Mouse (Mus musculus): ENCODE data around the gene Cdca7l.

Cdca7l gene

DNA sequence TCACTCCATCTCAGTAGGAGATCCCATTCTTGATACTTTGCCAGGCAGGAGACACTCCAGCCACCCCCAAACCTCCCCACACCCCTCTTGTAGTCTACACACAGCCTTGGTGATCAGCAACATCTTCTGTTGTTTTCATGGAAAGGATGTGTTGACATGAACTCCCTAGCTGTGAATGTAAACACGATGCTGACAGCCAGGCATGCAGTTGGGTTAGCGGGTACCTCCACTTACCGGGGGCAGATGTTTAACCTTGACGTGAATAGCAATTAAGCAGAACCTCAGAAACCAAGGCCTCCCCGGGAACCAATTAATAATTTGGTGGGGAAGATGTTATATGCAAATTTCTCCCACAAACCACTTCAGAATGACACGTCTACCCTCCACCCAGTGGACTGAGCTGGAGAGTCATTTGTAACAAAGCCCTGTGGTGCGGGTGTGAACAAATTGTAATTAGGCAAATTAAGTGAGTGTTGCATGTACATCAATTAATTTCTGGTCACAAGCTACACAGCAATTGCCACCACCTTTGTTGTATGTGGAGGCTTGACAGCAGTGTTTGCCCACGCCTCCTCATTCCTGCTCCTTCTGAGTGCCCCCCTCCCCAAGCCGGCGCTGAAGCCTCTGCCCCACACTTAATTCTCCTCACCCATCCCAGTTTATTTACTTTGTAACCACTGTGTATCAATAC, 5.4 kb downstream of the Cdca7l start:
- DNase-seq (ENCODE audit: low spot score): no peak

DNA sequence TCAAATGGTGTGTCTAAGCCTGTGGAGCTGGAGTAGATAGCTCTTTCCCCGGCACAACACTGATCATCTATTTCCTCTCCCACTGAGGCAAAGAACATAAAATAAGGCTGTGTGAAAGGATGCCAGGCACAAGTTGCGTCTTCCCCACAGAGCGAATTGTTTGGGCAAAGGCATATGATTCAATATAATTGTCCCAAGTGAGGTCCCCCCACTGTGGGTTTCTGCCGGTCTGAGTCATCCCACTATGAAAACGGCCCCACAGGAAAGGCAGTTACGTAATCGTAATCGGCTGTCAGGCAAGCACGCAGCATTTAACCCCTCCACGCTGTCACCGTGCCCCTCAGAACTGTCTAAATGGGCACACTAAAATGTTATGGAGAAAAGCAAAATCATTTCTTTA, 6.0 kb downstream of the Cdca7l start:
- DNase-seq (ENCODE audit: low spot score): no peak

DNA sequence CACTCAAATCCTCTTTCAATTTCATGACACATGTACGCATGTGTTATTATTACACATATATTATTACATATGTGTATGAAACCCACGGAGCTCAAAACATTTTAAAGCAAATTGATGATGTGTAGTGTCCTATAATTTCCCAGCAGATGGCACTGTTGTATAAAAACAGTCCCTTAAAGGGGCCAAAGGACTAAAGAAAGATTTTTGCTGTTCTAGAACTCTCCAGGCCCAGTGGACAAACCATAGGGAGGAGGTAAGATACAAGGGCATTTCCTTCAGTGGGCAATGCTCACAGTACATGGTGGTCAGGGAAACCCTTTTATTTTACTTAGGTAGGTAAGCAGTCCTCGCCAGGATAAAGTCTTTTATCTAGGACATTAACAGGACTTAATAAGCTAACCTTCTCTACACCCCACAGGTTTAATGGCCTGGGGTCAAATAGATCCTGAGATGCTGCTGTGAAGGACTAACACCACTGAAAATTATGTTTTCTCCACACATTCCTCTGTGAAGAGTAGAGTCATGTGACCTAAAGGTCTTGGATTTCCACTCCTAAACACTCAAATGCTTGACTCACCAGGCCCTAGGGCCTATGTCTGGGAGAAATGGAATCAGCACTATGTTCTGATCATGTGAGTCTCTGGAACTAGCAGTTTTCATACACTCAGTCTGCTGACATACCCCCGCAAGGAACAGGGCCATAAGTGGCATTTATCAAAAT, 16.2 kb downstream of the Cdca7l start:
- no peak for DNase-seq (ENCODE audit: low spot score)

DNA sequence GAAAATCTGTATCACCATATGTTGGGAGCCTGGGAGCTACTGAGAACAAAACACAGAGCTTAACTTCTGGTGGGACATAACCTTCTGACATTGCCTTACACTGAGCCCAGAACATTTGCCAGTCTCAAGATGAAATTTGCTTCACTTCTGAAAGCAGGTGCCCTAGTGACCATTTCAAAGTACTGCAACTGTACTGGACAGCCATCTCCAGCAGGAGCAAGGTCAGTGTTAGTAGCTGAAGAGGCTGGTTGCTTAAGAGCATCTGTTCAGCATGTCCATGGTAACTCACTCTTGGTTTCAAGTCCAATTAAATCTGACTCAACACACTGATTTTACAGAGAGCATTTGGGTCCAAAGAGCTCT, 16.8 kb downstream of the Cdca7l start:
- DNase-seq (ENCODE audit: low spot score): no peak

DNA sequence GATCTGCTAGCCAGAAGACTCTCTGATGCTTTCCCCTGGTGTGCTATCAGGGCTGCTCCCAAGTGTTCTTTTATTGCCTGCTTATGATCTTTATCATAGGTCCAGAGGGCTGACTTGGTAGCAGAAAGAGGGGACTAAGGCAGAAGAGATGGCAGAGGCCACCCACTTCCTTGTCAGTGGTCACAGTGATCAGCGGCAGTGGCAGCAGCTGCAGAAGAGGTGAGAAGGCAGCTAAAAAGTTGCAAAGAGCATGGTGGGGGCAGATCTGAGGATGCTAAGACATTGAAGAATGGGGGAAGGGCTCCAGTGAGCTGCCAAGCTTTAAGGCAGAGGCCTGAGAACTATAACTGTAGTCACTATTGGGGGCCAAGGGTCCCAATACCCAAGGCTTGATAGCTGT, 17.3 kb downstream of the Cdca7l start:
- no peak for DNase-seq (ENCODE audit: low spot score)

DNA sequence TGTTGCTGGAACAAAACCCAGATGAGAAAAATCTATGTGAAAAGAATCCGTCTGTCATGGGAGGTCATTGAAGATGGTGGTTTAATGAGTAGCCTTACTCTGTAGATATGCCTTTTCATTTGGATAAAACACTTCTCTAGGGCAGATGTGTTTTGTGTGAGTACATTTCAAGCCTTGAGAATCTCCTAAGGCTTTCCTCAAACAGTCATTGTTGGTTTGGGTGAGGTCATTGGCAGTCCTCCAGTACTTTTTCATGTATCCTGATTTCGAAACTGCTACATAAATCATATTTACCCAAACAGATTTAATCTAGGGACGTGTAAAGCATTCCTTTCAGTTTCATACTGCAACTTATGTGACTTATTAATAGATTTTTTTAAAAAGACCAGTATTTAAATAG, 24.3 kb downstream of the Cdca7l start:
- DNase-seq (ENCODE audit: low spot score): no peak

DNA sequence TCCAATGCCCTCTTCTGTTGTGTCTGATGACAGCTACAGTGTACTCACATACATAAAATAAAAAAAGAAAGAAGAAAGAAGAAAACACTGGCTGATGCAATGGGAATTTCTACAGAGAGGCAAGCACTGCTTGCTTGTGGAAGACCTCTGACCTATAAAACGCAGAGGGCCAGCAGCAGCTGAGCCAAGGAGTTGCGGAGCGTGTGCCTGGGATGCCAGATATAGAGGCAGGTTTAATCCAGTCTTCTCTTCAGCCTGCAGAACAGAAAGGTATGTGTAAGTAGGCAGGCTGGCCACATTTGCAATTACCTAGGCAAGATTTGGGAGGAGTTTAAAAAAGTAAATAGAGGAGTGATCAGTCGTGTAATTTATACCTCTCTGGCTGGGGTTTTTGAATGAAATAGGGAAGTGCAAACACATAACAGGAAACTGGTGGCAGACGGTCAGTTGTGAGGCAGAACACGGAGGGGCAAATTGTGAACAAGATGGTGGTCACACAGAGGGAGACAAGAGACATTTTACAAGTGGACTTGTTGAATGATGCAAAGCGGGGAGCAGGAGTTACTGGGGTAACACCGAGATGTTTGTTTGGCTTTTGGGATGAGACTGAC, 27.4 kb downstream of the Cdca7l start:
- DNase-seq (ENCODE audit: low spot score): no peak

DNA sequence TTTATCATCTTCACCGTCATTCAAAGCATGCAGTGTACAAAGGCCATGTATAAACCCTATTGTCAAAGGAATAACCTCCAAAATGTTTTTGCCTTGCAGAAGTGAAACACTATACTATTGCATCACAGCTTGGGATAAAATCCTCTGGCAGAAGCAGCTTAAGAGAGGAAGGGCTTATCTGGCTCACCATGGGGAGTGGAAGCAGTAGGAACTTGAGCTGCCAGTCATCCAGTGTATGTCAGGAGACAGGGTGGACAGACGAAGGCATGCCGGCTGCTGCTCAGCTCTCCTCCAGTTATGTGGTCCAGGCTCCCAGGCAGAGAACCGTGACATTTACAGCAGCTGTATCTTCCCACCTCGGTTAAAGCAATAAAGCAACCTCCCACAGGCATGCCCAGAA, 28.1 kb downstream of the Cdca7l start:
- no peak for DNase-seq (ENCODE audit: low spot score)

DNA sequence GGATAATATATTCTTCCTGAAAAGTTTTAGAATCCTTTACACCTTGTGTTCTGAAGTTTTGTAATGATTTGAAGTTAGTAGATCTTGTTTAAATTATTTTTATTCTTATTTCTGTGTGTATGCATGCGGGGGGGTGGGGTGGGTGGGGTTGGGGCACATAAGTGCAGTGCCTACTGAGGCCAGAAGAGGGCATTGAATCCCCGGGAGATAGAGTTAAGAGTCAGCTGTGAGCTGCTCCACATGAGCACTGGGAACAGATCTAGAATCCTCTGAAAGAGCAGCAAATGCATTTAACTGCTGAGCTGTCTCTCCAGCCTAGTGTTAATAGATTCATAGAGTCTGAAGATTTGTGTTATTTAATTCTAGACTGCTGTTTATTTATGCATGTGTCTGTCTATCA, 30.6 kb downstream of the Cdca7l start:
- no peak for DNase-seq (ENCODE audit: low spot score)

DNA sequence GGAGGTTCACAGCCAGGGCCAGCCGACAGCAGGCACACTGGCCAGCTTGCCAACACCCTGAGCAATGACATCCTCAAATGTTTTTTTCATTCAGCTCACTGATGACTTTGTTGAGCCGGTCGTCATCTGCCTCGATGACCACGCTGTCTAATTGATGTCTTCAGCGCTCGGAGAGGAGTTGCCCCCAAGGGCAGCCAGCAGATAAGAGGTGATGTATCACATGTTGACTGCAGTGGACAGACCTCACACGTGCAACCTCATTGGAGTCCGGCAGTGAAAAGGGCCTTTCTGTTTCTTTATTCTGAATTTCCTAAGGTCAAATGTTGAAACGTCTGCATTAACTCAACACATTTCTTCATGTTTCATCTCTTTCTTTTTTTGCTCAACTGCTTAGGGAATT, 31.3 kb downstream of the Cdca7l start:
- DNase-seq (ENCODE audit: low spot score): no peak

DNA sequence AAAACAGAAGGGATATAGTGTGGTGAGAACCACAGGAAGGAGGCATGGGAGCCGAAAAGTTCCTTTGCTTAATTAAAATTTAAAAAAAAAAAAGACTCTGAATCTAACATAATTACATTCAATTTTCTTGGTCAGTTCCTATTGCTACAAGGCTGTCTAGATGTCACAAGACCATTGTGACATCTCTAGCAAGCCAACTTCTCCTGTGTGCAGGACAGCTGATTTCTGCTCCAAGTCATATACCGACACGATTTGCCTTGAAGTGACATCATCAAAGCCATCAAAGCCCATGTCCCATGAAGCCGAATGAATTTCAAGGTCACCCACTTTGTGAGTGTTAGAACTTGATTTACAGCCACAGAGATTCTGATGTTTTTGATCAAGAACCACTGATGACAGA, 33.3 kb downstream of the Cdca7l start:
- no peak for DNase-seq (ENCODE audit: low spot score)

DNA sequence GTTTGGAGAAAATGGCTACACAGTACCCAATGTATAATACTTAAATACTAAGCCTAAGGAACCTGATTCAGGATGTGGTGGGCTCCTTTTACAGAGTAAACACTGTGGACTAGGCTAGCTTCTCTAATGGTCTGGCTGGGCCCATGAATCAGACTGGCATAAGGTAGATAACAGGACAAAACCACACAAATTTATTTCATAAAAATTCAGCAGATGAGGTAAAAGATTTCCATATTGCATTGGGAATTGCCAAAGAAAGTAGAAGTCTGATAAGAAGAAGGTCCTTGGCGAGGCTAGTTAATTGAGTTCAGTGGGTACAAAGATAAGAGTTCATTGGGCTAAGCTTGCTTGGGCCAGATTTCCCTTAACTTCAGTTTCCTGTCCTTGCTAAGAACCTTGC, 36.6 kb downstream of the Cdca7l start:
- DNase-seq (ENCODE audit: low spot score): no peak

DNA sequence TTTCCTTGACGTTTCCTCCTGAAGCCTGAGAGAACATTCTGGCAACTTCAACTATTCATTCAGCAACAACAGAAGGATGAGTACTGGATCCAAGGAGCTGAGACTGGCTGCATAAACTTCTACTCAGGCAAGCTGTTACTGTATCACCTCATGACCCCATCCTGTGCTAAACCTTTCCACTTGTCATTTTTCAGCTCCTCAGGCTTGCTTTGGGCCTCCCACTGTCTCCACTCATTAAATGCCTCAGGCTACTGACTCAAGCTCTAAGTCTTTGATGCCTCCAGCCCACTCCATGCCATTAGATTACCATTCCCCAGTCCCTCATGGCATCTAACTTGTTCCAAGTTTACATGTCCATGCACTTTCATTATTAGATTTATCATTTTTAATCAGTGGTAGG, 38.6 kb downstream of the Cdca7l start:
- no peak for DNase-seq (ENCODE audit: low spot score)

DNA sequence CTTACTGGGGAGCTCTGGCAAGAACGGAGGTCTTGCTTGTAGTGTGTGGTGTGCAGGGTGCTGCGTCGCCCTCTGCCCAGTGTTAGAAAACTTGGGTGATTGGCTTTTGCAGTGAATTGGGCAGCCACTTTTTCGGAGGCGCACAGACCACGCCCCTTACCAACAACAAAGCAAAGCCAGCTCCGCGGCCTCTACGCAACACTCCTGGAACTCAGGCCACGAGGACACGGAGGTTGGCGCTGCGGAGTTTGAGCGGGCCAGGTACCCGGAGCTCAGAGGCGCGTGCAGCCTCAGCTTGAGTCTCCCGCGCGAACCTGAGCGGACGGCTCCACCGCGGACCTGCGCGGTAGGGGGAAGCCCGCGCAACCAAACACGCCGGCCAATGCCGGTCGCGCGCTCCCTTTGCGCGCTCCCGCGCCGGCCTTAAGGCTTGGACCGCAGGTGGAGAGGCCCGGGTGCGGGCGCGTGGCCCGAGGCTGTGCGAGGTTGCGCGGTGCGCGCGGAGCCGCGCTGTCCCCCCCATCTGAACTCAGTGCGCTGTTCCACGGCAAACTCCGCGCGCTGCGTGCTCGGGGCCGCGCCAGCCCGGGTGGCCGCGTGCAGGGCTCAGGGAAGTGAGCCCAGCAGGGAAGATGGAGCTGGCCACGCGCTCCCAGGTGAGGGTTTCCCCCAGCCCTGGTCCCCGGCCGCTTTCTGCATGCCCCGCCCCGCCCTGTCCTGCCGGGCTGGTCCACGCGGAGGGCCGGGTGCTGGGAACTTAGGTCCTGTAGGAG, 39.4 kb downstream of the Cdca7l start:
- DNase-seq (ENCODE audit: low spot score): peak; percentile 40

DNA sequence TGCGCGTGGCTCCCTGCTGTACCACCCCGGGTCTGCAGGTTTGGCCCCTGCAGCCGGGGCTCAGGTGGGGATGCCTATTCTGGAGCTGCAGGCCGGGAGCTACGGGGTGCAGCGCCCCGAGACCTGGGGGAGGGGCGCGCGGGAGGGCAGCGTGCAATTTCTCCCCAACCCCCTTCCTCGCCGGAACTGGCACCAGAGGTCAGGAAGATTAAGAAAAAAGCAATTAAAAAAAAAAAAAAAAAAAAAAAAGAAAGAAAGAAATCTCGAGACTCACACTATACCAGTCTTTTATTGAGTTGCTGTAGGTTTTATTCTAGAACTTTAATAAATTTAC, 40.0 kb downstream of the Cdca7l start:
- no peak for DNase-seq (ENCODE audit: low spot score)

DNA sequence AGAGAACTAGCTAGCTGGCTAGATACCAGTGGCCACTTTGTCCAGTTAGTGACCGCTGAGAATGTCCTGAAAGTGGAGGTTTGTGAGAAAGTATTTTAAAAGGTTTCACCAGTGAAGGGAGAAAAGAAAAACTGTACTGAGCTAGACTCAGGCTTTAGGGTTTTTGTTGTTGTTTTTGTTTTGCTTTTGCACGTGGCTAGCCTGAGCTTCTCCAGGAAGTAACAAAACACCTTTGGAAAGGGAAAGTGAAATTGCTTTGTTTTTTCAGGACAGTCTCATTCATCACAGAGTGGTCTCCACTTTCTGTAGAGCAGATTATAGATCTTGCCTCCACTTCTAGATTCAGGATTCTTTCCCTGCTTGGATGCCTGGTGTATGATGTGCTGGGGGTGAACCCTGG, 40.8 kb downstream of the Cdca7l start:
- no peak for DNase-seq (ENCODE audit: low spot score)

DNA sequence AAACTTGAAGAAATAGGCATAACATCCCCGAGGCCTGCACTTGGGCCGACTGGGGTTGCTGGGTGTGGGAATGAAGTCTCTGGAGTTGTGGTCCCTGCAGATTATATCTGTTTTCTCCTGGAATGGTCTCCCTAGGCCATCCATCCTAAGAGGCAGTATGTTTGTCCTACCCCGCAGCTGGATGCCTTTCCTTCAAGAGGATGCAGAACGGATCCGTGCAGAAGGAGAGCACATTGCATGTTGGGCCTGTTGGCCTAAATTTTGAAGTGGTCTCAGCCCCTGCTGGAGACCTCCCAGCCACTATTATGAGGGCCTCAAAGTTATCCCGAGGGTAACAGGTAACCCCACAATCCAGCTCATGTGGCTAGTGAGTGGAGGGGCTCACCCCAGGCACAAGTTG, 44.5 kb downstream of the Cdca7l start:
- DNase-seq (ENCODE audit: low spot score): no peak

DNA sequence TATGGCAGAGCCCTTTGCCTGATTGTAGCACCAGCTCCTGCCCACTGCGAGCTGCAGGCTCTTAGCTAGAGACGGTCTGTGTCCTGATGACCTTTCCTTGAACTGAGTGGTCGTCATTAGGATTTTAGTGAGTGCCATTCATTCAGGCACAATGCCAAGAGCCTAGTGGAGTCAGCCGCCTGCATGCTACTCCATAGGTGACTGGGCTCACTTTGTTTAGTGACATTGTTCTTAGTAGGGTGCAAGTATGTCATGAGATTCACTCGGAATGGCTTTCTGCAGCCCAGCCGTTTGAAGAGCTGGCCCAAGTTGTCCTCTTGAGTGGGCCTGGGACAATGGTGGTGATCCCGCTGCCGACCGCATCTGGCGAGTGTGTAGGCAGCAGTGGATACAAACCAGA, 46.4 kb downstream of the Cdca7l start:
- no peak for DNase-seq (ENCODE audit: low spot score)

DNA sequence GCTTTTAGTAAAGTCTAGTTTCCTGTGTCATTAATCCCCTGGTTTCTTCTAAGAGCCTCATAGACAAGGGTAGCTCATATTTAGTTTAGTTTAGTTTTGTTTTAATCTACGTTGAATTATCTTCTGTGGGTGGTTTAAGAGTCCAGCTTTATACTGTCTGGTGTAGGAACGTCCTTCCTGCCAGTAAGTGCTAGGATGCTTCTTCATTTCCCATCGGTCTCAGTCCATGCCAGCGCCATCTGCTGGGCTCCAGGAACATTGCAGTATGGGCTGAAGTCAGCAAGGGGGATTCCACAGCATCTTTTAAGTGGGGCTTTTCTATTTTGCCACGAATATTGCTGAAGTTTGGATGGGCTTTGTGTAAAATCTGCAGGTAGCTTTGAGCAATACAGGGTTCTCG, 49.2 kb downstream of the Cdca7l start:
- peak; percentile 11 for DNase-seq (ENCODE audit: low spot score)

DNA sequence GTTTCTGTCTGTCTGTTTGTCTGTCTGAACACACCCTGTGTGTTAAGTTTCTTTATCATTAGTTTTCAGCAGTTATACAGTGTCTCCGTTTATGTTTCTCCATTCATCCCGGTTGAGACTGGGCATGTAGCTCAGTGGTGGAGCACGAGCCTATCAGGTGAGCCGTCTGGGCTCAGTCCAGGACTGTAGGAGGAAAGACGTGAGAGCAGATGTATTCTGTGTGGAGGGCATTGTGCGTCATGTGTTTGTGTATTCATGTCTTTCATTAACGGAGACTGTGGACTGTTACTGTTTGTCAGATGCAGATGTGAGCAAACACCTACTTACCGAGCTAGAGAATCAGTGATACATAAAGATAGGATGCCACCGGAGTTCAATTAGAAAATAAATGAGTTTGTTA, 52.9 kb downstream of the Cdca7l start:
- no peak for DNase-seq (ENCODE audit: low spot score)

DNA sequence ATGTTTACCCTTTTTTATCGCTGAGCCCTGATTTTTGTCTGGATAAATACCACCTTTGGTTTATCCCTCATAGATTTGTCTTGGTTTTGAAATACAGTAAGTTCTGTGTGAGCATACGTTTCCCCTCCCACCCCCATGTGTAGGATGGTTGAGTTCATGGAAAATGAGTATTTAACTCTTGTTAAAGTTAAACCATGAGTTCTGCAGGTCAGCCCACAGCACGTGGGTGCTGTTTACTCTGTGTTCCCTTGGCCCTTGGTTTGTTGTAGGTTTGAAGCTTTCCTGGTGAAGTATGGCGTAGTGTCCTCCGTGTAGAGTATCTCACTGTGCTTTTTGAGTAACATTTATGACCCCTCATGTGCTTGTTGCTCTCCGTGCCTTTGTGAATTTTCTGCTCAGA, 53.8 kb downstream of the Cdca7l start:
- no peak for DNase-seq (ENCODE audit: low spot score)

DNA sequence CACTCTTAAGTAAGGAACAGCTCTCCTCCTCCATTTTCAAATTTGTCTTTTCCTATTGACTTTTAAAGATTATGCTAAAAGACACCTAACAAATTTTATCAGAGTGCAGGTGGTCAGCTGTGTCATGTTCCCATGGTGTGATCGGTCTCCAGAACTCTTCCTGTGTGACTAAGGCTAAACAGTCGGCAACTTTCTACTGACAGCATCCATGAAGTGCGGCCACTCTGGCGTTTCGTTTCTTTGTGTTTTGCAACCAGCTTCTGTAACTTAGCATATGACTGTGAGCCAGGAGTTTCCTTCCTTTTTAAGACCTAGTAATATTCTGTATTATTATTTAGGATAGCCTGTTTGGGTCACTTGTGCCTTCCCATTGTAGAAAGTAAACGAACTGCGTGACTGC, 56.8 kb downstream of the Cdca7l start:
- DNase-seq (ENCODE audit: low spot score): no peak

DNA sequence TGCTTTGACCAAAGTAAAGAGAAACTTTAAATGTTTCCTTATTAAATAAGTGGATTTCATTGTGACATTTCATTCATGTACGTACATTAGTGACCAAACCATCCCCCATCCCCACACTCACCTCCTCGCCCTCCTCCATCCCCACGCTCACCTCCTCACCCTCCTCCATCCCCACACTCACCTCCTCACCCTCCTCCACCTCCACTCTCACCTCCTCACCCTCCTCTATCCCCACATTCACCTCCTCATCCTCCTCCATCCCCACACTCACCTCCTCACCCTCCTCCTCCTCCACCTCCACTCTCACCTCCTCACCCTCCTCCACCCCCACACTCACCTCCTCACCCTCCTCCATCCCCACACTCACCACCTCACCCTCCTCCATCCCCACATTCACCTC, 57.2 kb downstream of the Cdca7l start:
- no peak for DNase-seq (ENCODE audit: low spot score)

Measured in ovary, postnatal 10 days (tissue).